Mouse (Mus musculus) lung, adult 2 months (tissue): Measurements from ENCODE around the gene Pcnx2.

ENCODE experiments used
- CTCF ChIP-seq: fragments of 200-500 bp; IDR thresholded peaks from 2 replicates; pipeline ENCODE4 v1.5.1; 2011; ENCODE audit warnings: mild to moderate bottlenecking, low read length, control low read depth; ENCODE audit not compliant: insufficient read depth
- POLR2A ChIP-seq: fragments of 200-500 bp; IDR thresholded peaks from 2 replicates; pipeline ENCODE4 v1.6.1; 2011; ENCODE audit warnings: low read depth, mild to moderate bottlenecking, control low read depth, low read length, borderline replicate concordance; ENCODE audit errors: extremely low read depth

GRCm38 (mm10) chr8:125796970-125797369 is 101.1 kb downstream of the Pcnx2 start:
- no peak for TF ChIP-seq CTCF
- TF ChIP-seq POLR2A: no peak
